Mouse (Mus musculus) MEL (cell line): Measurements from ENCODE around the gene Uhrf1bp1l.

Experiments
- CTCF ChIP-seq, 3 experiments: IDR thresholded peaks in 2 of 3; conservative IDR thresholded peaks in 1 of 3; 2 replicates each; pipeline ENCODE4 v1.5.1; 2011 to 2012; ENCODE audit warnings: low read length in 3 of 3, low read depth in 2 of 3, mild to moderate bottlenecking in 2 of 3, improper control_type of control experiment in 1 of 3, inconsistent platforms in 1 of 3, mixed read lengths in 1 of 3, moderate library complexity in 1 of 3; ENCODE audit not compliant: control insufficient read depth in 1 of 3, insufficient read depth in 1 of 3, poor library complexity in 1 of 3, severe bottlenecking in 1 of 3
- GABPA ChIP-seq: IDR thresholded peaks from 2 replicates; pipeline ENCODE4 v1.6.1; 2012; ENCODE audit warnings: low read depth, mild to moderate bottlenecking, inconsistent platforms, low read length, improper control_type of control experiment, moderate library complexity
- GATA1 ChIP-seq: IDR thresholded peaks from 2 replicates; pipeline ENCODE4 v1.6.1; 2011; ENCODE audit warnings: low read depth, low read length, improper control_type of control experiment
- POLR2A ChIP-seq, 2 experiments: IDR thresholded peaks; 2 replicates each; pipeline ENCODE4 v1.6.1; 2011 to 2012; ENCODE audit warnings: low read length in 2 of 2, mild to moderate bottlenecking in 2 of 2, control low read depth in 1 of 2, improper control_type of control experiment in 1 of 2, low read depth in 1 of 2, moderate library complexity in 1 of 2; ENCODE audit not compliant: control insufficient read depth in 1 of 2, insufficient read depth in 1 of 2, poor library complexity in 1 of 2
- TAL1 ChIP-seq: IDR thresholded peaks from 2 replicates; pipeline ENCODE4 v1.6.1; 2012; ENCODE audit warnings: mild to moderate bottlenecking, inconsistent platforms, low read length, moderate library complexity, mixed read lengths
- UBTF ChIP-seq: IDR thresholded peaks from 2 replicates; pipeline ENCODE4 v1.6.1; 2012; ENCODE audit warnings: low read depth, mild to moderate bottlenecking, inconsistent platforms, low read length, improper control_type of control experiment, moderate library complexity, borderline replicate concordance; ENCODE audit not compliant: insufficient read depth
- ZNF384 ChIP-seq: IDR thresholded peaks from 2 replicates; pipeline ENCODE4 v1.6.1; 2012; ENCODE audit warnings: low read depth, mild to moderate bottlenecking, inconsistent platforms, low read length, improper control_type of control experiment

- peak; percentile 79 to 92 for TF ChIP-seq POLR2A (IDR thresholded peaks at IDR 0.05; ENCODE audit: control insufficient read depth in 1 of 2, insufficient read depth in 1 of 2, low read depth in 1 of 2, low read length in 2 of 2, poor library complexity in 1 of 2)
- no peak for TF ChIP-seq GABPA
- TF ChIP-seq TAL1, result no peak
- TF ChIP-seq UBTF, result no peak
- no peak for TF ChIP-seq ZNF384
- no peak for TF ChIP-seq CTCF (IDR thresholded peaks at IDR 0.05 in 2 of 3, conservative IDR thresholded peaks at IDR 0.05 in 1 of 3; ENCODE audit: control insufficient read depth in 1 of 3, insufficient read depth in 1 of 3, low read depth in 2 of 3, low read length in 3 of 3, poor library complexity in 1 of 3, severe bottlenecking in 1 of 3)
- TF ChIP-seq GATA1, result 0 out of 2 replicates have a peak, but pooled peaks have one; percentile 5
Observed at GRCm38 (mm10) chr10:89732001-89732794, 12.6 kb upstream of the Uhrf1bp1l start, which contains the start of gene Actr6.
